Mouse (Mus musculus): ENCODE measurements at regions not wholly inside any gene's neighbourhood (a gene's known extent, or its start where the extent isn't known, plus 50 kb on each side); places are given as distances from the start of the nearest gene placed in this dataset.

- TF ChIP-seq CTCF (IDR thresholded peaks at IDR 0.05; ENCODE audit: low read depth, low read length) (no peak), POLR2A (IDR thresholded peaks at IDR 0.05; ENCODE audit: extremely low read depth, insufficient read depth, low read length) (no peak)
These were observed 115.3 kb downstream of the Evx1 start for GRCm38 (mm10) chr6:52428489-52429203.
